Mouse (Mus musculus) lung, embryonic 15.5 days (tissue): ENCODE results near the gene Tdpoz3. TPM values are rescaled to one million over a fixed set of nuclear protein-coding genes. Genes with fewer than 3 reads are reported as not detected.
"Not testable (repeated sequence)": the region's sequence is repeated elsewhere in the genome, so short reads cannot be mapped to it uniquely, and the experiment has no call there.

ENCODE experiments used
- ATAC-seq: fragments of 200-750 bp; cut with Nextera tagmentation; 2 replicates; pipeline ENCODE4 v1.8.0; 2017; ENCODE audit warnings: moderate number of reproducible peaks, borderline replicate concordance; ENCODE audit not compliant: low FRiP score, low TSS enrichment; ENCODE audit errors: extremely low read depth
- H3K27ac ChIP-seq: fragments of 300-500 bp; sonication (generic); 2 replicates; pipeline ENCODE4 v1.5.1; 2015; ENCODE audit warnings: moderate library complexity, mild to moderate bottlenecking, inconsistent platforms
- H3K27me3 ChIP-seq: fragments of 300-500 bp; sonication (generic); 2 replicates; pipeline ENCODE4 v1.6.1; 2015; ENCODE audit warnings: inconsistent platforms
- H3K36me3 ChIP-seq: fragments of 300-500 bp; sonication (generic); 2 replicates; pipeline ENCODE4 v1.6.1; 2015; ENCODE audit warnings: inconsistent platforms
- H3K4me1 ChIP-seq: fragments of 300-500 bp; sonication (generic); 2 replicates; pipeline ENCODE4 v1.6.1; 2015; ENCODE audit warnings: inconsistent platforms
- H3K4me2 ChIP-seq: fragments of 300-500 bp; sonication (generic); 2 replicates; pipeline ENCODE4 v1.6.1; 2015; ENCODE audit warnings: inconsistent platforms, mild to moderate bottlenecking, moderate library complexity
- H3K4me3 ChIP-seq: fragments of 300-500 bp; sonication (generic); 2 replicates; pipeline ENCODE4 v1.5.1; 2015; ENCODE audit warnings: mild to moderate bottlenecking, inconsistent platforms
- H3K9ac ChIP-seq: fragments of 300-500 bp; sonication (generic); 2 replicates; pipeline ENCODE4 v1.6.1; 2015; ENCODE audit warnings: inconsistent platforms
- H3K9me3 ChIP-seq: fragments of 300-500 bp; sonication (generic); 2 replicates; pipeline ENCODE4 v1.6.1; 2016; ENCODE audit warnings: inconsistent platforms
- WGBS: fragments of 180-500 bp; shearing (Covaris S2); methylation state at CpG from one replicate; pipeline ENCODE4 v1.1.7; 2015; 5-methylcytosine and 5-hydroxymethylcytosine counted together
- polyA plus RNA-seq: library from polyadenylated mRNA; unstranded; fragments of >200 nt; fragmentation: Nextera tagmentation; extraction: Ambion mirVana; gene quantifications from 2 replicates; pipeline ENCODE4 v1.2.1, GENCODE M21; 2015

Tdpoz3 gene
- polyA plus RNA-seq: not detected in 2 replicates

DNA sequence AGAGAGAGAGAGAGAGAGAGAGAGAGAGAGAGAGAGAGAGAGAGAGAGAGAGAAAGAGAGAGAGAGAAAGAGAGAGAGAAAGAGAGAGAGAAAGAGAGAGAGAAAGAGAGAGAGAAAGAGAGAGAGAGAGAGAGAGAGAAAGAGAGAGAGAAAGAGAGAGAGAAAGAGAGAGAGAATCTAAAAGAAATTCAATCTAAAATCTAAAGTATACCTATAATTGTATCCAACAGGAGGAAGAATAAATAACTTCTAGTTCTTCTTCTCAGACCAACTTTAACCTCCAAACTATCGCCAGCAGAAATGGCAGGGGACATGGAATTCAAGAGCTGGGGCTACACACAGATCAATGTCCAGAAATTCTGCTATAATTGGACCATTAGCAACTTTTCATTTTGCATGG is at the start of gene Tdpoz3:
Tdpoz3 (plus strand) TSS at position 301 of the 400 bp plus-strand sequence.
- H3K27ac ChIP-seq, H3K4me3 ChIP-seq, H3K27me3 ChIP-seq, ATAC-seq, H3K4me2 ChIP-seq, H3K9ac ChIP-seq, H3K4me1 ChIP-seq, H3K9me3 ChIP-seq, H3K36me3 ChIP-seq: not testable (repeated sequence)
- WGBS: 75% methylated on average over 1 of the region's 1 CpGs

GRCm38 (mm10) chr3:93796098-93796497 is 29.7 kb upstream of the Tdpoz3 start, which contains the start of gene Tdpoz4:
Tdpoz4 (plus strand) TSS chr3:93796398.
- H3K27ac ChIP-seq, H3K4me2 ChIP-seq, H3K9ac ChIP-seq, H3K27me3 ChIP-seq, H3K36me3 ChIP-seq, H3K9me3 ChIP-seq, H3K4me1 ChIP-seq, H3K4me3 ChIP-seq, ATAC-seq: not testable (repeated sequence)

GRCm38 (mm10) chr3:93813341-93813740 is 12.5 kb upstream of the Tdpoz3 start:
- not testable (repeated sequence) for H3K27ac ChIP-seq, ATAC-seq

DNA sequence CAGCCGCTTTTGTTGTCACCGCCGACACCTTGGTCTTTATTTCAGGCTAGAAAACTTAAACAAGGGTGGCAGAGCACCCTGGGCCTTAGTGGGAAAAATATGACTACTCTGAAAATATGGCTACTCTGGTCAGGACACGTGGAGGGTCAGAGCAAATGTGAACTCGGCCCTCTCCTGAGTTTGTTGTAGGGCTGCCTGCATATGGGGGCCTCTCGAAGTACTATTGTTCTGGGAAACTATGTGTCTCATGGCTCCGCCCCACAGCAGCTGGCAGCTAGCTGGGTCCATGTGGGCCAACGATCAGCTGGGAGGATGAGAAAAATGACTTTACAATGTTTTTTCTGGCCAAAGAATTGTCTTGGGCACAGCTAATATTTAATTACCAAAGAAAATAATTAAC is 33.1 kb downstream of the Tdpoz3 start:
- not testable (repeated sequence) for H3K4me3 ChIP-seq

More at GRCm38 (mm10) chr3:93813341-93813740, 12.5 kb upstream of the Tdpoz3 start:
- H3K4me2 ChIP-seq, H3K9ac ChIP-seq, H3K36me3 ChIP-seq, H3K9me3 ChIP-seq, H3K4me3 ChIP-seq, H3K27me3 ChIP-seq, H3K4me1 ChIP-seq: not testable (repeated sequence)

DNA sequence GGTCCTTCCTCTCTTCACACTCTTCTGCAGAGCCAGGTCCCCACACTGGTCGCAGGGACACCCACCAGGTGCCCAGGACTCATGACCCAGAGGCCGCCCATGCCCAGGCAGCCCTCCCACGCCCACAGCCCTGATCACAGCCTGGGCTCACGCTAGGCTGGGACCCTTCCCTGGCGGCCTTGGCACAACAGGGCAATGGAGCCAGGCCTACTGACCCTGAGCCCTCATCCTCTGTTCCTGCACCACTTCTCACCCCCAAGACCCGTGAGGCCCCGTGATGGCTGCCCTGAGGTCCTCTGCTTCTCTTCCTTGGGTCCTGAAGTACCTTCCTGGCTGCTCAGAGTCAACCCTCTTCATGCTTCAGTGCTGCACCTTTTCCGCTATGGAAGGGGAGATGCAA is 44.8 kb downstream of the Tdpoz3 start:
- H3K4me1 ChIP-seq, H3K27me3 ChIP-seq, H3K4me2 ChIP-seq, ATAC-seq, H3K9ac ChIP-seq, H3K27ac ChIP-seq, H3K9me3 ChIP-seq, H3K36me3 ChIP-seq, H3K4me3 ChIP-seq: not testable (repeated sequence)
- 87% methylated on average over 8 of the region's 8 CpGs for WGBS

More for the DNA sequence above, 33.1 kb downstream of the Tdpoz3 start:
- not testable (repeated sequence) for H3K9me3 ChIP-seq, H3K36me3 ChIP-seq, H3K9ac ChIP-seq, H3K4me2 ChIP-seq, H3K27ac ChIP-seq, H3K4me1 ChIP-seq, H3K27me3 ChIP-seq, ATAC-seq
- WGBS: 80% methylated on average over 8 of the region's 8 CpGs

Other genes starting within 250 kb of the Tdpoz3 start
- not detected in 2 replicates for gene Tdpoz2, start 173.3 kb upstream of the Tdpoz3 start, polyA plus RNA-seq
- not detected in 2 replicates for gene Tdpoz1, start 149.7 kb upstream of the Tdpoz3 start, polyA plus RNA-seq
- gene Gm37596, start 132.9 kb upstream of the Tdpoz3 start, polyA plus RNA-seq: not detected in 2 replicates
- not detected in 2 replicates for gene Gm5773, start 53.0 kb upstream of the Tdpoz3 start, polyA plus RNA-seq
- not detected in 2 replicates for gene Tdpoz4, start 29.6 kb upstream of the Tdpoz3 start, polyA plus RNA-seq
- gene Gm9117, start 117.5 kb downstream of the Tdpoz3 start, polyA plus RNA-seq: not detected in 2 replicates
- not detected in 2 replicates for gene Tdpoz5, start 135.3 kb downstream of the Tdpoz3 start, polyA plus RNA-seq
- gene Gm9125, start 228.9 kb downstream of the Tdpoz3 start, polyA plus RNA-seq: not detected in 2 replicates
- not detected in 2 replicates for gene Gm10697, start 246.6 kb downstream of the Tdpoz3 start, polyA plus RNA-seq